Mouse (Mus musculus) ovary, postnatal 36 days (tissue): ENCODE measurements around the gene Ptpn1.
A peak's percentile ranks its signal among the peaks of the same experiment; 100 is the strongest.

Experiments used
- DNase-seq: peaks from one replicate; pipeline ENCODE4 v3.0.0; 2022; ENCODE audit warnings: low spot score, mixed read lengths

The Ptpn1 gene

DNA sequence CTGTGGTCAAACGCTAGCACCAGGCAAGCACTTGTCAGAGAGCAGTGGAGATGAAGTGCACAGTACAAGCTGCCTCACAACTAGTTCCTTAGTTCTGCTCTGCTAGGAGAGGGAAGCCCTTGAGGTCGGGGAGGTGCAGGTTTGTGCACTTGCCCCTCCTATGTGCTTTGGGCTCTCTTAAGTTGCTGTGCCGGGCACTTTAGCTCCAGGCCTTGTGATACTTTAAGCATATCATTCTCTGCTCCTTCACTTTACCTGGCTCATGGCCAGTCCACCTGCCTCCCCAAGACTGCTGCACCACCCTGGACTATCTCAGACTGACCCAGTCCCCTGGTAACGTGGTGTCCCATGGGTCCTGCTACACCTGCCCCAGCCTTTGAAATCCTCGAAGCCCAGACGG, 16.2 kb downstream of the Ptpn1 start:
- no peak for DNase-seq

DNA sequence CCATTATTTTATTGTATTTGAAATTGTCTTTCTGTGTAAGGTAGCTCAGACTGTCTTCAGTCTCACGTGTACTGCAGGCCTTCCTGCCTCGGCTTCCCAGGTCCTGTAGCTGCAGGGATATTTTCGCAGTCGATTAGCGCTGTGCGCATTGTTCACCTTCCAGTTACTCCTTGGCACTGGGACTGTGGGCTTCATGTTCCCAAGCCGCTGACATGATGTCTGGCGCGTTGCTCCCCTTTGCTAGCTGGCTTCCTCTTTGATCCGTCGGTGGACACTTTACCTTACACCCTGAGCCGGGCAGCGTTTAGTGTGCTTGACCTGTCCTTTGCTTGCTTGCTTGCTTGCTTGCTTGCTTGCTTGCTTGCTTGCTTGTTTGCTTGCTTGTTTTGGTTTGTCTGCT, 16.7 kb downstream of the Ptpn1 start:
- no peak for DNase-seq

DNA sequence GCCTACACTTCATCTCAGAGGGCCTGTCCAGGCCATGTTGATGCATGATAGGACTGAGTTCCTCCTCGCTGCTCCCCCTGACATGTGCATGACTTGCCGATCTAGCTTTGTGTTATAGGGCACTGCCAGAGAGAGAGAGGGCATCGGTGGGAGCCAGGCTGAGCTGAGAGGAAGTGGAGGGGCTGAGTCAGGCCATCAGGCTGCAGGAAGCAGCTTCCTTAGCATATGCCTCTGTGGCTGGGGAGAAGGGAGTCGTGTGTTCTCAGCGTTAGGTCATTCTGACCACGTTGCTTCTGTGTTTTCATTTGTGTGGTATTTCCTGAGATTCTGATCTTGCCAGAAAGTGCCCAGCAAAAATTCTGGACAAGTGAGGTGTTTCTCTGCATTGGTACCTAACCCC, 17.4 kb downstream of the Ptpn1 start:
- DNase-seq, result no peak

DNA sequence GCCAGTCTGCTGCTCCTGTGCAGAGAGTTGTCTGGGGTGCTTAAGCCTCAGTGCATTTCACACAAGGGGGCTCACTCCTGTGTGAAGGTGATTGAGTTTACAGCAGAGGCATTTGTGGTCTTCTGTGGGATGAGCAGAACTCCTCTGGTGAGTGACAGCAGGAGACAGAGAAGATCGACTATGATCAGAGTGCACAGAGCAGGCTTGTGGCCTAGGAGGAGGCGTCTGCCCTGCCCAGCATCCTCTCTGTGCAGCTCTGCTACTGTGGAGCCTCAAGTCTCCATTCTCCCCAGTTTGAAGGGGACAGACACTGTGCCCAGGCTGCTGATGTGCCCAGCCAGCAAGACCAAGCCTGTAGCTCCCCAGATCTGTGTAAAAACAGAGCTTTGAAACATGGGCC, 18.0 kb downstream of the Ptpn1 start:
- DNase-seq, result no peak

DNA sequence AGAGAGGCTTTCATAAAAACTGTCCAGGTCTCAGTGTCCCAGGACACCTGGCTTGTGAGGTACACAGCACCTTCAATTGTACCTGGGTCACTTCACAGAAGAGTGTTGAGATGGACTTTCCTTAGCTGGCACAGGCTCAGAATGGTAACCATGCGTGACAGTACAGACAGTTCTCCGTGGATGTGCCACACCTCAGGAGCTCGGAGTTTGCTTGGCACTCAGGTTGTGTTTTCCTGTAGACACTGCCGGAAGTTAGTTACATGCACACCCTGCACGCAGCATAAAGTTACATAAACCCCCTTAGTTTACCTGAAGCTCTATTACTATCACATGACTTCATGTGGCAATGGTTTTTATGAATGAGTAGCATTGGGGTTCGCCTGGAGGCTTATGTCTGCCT, 18.8 kb downstream of the Ptpn1 start:
- DNase-seq, result no peak

DNA sequence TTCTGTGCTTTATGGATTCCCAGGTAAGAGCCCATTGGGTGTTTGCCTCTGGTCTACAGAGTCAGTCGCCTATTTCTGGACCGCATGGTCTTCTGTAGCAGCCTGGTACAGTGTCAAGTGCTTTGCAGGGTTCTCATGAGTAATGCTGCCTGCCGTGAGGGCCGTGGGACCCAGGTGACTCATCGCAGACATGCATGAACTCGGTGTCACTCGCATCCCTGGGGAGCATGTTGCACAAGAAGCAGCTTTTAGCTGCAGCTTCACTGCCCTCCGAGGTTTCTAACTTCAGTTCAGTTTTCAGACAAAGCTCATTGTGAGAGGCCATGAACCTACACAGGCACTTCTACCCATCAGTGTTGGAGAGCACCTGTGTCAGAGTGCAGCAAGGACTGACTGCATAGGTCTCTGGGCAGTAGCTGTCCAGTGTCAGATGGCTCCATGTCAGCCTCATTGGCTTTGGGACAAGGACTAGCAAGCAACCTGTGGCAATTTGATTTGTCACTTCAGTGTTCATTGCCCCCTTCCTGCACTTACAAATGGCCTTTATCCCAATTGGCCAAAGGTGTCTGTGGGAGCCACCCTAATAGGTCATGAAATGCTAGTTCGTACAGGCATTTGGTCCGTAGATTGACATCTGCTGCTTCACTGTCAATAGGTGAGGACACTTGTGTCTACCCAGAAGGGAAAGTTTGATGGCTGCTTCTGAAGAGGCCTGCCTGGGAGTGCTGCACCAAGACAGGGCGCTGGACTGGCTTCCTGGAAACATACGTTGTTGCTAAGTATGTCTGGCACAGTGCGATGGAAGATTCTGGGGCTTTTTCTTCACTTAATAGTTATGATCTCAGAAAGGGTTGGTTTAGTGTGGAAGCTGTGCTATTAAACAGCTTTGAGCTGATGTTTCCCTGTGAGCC, 19.7 kb downstream of the Ptpn1 start:
- no peak for DNase-seq

DNA sequence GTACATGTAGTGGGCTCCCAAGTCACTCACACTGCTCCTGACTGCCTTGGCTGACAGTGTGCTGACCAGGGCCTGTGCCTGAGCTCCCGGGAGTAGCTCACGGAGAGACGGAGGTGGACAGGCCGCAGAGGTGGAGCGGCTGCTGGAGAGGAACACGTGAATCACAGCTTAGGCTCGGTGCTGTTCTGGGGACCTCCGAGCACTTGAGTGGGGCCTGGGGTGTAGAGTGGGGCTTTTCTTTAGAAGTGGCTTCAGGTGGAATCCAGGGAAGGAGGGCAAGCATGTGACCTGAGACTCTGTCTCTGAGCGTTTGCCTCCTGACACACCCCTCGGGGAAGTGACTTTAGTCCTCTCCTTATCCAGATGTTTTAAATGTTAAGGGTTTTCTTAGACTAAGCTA, 22.0 kb downstream of the Ptpn1 start:
- no peak for DNase-seq

DNA sequence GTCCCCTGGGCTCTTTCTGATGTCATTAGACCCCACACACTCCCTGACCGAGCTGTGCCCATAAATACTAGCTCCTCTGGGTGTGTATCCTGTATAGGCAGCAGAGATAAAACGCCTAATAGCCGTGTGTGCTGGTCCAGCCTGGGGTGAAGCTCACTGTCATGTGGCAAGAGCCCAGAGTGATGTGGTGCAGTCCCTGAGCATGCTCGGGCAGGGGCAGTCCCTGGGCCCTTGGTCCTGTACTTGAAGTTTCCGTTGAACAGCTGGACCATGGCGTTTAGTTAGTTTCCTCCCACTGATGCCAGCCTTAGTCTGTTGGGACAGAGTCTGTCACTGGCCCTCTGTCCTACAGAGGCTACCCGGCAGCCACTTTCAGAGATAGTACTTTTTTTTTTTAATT, 23.1 kb downstream of the Ptpn1 start:
- no peak for DNase-seq

DNA sequence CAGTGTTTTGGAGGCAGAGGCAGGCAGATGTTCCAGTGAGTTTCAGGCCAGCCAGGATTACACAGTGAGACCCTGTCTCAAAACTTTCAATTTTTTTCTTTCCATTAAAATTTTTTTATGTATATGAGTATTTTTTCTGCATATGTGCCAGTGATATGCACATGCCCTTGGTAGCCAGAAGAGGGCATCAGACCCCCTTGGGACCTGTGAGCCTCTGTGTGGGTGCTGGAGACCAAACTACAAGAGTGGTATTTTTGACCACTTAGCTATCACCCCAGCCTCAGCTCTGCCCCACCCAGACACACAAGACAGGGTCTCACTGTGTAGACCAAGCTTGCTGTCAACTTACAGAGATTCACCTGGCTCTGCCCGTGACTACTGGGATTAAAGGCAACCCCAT, 25.7 kb downstream of the Ptpn1 start:
- no peak for DNase-seq

DNA sequence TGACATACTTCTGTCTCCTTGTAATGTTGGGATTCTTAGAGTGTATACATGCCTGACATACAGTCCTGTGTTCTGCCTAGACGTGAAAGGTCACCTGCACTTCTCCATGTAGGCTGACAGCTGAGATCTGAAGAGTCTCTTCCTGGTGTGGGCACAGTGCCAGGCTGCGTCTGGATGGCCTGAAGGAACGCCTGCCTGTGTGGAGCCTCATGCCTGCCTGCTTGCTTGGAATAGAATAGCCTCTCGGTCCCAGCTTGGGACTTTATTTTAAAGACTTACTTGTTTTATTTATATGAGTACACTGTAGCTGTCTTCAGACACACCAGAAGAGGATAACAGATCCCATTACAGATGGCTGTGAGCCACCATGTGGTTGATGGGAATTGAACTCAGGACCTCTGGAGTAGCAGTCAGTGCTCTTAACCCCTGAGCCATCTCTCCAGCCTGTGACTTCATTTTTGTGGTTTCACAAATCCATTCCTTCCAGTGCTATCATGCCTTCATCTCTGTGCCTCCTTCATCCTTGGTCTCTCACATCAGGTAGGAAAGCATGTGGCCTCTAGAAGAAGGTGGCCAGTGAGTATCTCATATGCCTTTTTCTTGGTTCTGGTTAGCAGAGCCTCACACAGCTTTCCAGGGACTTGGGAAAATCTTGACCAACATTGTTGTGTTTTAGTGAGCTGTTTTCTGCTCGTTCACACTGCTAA, 26.4 kb downstream of the Ptpn1 start:
- no peak for DNase-seq

DNA sequence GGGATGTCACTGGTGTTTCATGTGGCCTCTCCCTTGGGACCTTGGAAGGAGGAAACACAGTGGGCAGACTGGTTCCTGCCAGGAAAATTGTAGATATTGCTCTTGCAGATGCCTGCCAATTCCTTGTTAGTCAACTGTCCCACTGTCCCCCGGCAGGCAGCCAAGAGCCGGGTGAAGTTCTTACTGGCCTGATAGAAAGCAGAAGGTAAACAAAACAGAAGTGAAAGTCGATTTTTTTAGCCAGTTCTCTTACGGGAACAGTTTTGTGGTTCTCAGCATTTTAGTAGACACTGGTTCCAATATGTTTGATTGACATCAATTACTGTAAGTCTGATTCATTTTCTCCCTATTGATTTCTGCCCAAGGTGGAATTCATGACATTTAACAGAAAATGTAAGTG, 27.0 kb downstream of the Ptpn1 start:
- DNase-seq, result peak; percentile 88

DNA sequence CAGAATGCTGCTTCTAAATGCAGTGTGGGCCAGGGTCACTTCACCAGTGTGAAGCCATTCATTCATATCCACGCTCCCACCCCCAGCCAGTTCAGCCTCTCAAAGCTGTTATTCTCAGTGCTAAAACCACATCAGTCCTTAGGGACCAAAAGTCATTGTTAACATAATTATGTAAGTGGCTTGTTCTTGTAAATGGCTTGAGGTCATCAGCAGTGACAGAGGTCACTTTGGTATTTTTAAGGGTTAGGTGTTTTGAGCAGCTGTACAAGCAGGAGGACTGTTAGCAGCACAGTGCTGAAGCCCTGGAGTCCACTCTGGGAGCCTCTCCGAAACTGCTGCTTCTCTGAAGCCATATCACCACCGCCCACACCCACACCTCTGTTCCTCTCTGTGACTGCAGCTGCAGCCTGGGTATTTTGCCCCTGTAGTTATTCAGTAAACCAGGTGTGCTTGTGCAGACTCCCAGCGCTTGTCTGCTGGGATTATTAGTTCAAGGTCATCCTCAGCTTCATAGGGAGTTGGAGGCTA, 27.6 kb downstream of the Ptpn1 start:
- DNase-seq, result peak; percentile 9

DNA sequence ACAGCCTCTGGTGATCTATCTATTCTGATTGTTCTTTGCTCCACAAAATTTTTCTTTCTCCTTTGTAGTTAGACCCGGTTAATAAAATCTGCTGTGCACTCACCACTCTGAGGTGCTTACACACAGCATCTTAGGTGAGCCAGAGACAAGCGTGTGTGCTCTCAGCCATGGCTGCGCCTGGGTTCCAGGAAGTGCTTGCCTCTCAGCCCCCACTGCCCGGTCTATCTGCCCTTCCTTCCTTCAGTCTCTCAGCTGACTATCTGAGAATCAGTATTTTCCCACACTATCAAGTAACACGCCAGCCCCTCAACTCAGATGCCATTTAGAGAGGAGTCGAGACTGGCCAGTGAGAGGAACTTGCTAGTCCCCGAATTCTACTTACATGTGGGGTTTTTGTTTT, 28.1 kb downstream of the Ptpn1 start:
- no peak for DNase-seq

DNA sequence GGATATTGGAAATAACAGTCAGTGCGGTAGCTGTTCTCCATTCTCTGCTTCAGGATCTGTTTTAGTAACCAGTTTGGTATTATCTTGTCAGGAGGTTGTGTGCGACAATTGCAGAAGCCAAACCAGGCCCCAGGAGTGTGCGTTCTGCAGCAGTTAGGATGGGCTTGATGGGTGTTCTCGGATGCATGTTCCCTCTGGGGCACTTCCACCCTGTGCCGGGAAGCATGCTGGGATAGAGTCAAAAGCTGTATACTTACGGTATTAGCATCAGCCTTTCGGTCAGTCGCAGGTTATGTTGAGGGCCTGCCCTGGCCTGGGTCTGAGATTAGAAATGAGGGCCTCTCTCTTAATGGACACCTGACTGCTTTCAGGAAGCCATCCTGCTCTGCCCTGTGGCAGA, 28.7 kb downstream of the Ptpn1 start:
- no peak for DNase-seq

DNA sequence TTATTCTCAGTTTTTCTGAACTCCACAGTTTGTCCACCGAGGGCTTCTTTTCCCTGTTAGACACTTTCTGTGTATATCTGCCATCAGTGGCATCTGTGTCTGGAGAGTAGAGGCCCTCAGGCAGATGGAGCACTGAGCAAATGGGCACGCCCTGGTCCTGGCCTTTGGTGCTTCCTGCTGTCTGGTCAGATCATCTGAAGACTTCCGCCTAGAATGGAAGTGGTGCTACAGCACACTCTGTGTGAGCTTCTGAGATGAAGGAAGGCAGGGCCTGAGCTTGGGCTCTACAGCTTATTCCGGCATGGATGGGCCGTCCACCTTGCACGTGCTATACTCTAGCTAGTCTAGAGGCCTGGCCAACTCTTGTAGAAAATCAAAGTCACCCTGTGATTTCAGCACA, 30.5 kb downstream of the Ptpn1 start:
- no peak for DNase-seq

DNA sequence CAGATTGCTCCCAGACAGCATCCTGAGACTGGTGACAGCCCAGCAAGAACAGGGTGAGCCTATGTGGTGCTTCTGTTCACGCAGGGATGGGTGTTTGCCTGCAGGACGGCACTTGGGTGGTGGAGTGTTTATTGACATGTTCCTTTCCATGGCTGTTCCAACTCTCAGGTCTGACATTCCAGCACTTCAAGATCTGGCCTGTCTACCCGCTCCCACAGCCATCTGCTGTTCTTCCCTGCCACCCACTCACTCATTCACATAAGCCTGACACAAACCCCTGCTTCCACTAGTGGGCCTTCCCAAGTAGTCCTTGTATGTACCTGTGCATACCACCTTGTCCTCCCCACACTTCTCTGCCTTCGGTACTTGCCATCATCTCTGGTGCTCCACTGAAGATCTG, 31.3 kb downstream of the Ptpn1 start:
- DNase-seq, result no peak

DNA sequence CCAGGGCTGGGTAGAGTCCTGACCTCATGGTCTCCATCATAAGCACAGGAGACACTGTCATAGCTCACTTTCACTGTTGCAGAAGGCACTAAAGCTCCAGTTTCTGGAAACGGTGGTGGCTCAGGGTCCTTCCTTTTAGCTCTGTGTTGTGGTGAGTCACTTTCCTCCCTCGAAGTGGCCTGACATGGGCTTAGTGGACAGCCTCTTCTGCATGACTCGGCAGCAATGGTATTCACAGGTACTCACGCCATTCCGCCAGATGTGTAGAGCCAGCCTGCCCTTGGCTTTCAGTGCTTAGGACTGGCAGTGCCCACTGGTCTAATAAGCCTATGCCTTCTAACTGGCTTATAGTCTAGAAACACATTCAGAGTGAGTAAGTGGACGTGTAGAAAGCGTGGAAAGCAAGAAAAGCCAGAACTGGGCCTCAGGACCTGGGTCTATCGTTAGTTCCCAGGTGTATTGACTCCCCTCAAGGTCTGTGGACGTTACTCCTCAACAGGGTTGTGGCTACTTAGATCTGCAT, 32.0 kb downstream of the Ptpn1 start:
- DNase-seq, result no peak

DNA sequence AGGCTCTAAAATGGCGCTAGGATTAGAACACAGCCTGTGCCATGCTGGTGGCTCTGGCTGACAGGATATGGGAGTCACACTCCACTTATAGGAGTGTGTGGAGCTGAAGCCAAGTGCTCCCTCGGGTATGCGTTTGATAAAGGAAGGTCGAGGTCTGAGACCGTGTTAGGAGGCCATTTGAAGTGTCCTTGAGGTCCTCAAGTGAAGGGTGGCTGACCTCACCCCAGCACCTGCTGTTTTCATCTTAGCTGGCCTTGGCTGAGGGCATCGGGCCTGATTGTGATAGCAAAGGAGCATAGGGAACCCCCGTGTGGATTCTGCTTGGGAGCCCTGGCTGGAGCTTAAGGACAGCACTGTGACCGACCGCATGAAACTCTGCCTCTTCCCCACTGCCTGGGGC, 32.5 kb downstream of the Ptpn1 start:
- DNase-seq, result peak; percentile 55

DNA sequence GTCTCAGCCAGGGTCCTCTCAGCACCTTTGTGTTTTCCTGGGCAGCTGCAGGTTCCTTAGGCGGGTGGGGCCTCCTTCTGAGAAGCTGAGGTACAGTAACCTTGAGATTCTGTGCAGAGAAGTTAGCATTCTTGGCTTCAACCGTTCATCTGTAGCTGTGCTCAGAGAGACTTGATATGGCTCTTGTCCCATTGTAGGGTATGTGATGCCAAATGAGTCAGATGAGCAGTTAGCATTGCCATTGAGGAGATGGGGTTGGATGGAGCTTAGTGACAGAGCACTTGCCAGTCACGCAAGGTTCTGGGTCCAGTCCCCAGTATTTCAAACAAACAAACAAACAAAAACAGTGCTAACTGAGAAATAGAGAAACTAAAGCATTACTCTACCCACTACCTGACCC, 34.1 kb downstream of the Ptpn1 start:
- no peak for DNase-seq

DNA sequence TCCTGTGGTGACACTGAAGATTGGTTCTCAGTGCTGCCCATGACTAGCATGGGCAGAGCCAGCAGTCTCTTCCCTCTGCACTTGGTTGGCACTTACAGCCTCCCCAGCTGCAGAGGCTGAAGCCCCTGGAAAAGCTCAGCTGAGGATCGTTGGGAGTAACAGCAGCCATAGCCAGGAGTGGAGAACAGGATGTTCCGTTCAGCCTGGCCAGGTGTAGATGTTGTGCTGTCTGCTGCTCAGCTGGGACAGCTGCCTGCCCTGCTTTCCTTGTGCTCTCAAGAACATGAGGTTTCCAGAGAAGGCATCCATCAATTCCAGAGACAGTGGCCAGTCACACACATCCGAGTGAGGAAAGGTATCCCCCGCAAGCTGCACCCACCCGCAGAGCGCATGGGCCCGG, 36.6 kb downstream of the Ptpn1 start:
- DNase-seq, result no peak

DNA sequence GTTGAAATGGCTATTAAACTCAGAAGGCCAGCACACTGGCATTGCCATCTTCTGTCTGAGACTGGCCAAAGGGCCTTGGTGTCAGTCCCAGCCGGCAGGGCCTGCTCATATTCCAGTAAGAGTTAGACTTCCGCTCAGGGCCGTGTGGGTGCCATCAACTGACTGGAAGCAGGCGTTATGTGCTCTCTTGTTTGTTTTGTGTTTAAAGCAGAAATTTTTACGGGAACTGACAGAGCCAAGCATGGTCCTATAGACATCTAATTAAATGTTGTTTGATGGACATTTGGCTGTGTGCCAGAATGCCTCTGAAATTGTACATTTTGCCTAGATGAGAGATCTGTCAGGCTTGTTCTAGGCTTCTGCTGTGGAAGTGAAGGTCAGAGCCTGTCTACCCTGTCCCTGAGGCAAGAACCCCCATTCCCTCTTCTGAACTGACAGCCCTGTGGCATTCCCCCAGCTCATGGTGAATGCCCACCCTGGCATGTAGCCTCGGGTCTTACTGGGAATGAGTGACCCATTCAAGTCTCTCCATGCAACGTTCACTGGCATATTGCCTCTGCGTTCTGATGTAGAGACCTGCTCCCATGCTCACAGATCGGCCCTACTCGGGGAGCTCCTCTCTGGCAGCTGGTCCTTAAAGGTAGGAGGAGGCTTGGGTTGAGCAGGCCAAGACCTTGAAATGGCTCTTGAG, 38.1 kb downstream of the Ptpn1 start:
- DNase-seq, result no peak

DNA sequence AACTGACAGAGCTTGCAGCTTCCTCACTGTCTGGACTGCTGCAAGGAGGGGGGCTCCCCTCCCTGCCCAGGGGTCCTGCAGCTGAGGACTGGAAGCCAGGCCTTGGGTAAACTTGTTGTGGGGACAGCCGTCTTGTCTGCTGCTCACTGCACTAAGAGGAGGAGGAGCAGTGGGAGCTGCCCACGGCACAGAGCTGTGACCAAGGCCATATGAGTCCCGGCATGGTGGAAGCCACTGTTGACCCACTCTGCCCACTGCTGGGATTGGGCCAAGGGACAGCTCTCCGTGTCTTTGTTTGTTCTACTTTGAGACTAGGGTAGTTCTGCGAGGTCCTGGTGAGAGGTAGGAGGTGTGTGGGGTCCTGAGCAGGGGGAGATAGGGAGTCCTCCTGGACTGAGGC, 40.3 kb downstream of the Ptpn1 start:
- peak; percentile 49 for DNase-seq

DNA sequence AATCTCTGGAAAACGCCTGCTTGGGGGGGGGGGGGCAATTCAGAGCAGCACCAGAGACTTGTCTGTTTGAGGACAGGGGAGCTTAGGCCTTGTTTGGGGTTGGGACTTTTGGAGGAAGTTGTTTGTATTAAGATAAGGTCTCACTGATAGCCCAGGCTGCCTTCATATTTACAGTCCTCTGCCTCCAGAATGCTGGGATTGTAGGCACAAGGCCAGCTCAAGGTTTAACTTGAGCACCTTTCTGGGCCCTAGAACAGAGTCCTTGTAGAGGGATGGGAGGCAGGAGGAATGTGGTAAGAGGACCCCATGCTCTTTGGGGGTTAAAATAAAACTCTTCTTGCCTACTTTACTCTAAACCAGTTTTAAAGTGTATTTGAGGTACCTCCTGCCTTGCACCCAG, 41.0 kb downstream of the Ptpn1 start:
- DNase-seq, result no peak
